Mouse (Mus musculus) regulatory T cell (primary cell): ENCODE measurements around the gene 2200002J24Rik.

Source experiments
- in situ Hi-C: fragments of 300-600 bp; cut with MboI, MseI; formaldehyde crosslinking; loops from one replicate; pipeline ENCODE4 v1.15.1; 2025; ENCODE audit warnings: high pct_unique_total_duplicates

2200002J24Rik gene

DNA sequence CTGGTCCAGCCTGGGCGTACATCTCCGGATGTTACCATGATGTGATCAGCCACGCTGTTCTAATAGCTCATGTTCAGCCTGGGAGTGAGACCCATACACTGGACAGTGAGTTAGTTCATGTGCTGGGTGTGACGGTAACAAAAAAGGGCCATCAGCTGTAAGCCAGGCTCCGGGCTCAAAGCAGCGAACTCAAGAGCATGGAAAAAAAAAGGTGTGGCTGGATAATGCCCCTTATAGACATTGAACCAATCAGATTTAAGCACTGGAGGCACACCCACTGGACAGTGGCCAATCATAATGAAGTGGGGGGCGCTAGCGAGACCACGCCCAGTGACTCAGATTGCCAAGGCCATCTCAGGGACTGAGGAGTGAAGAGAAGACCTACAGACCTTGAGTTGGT lies at the start of gene 2200002J24Rik:
Gene 2200002J24Rik, plus strand, starts transcription at position 338 of the 400 bp plus-strand sequence.
- in situ Hi-C loops = loop anchor here (25.0 kb wide), 1 partner anchor 1086 kb away; no protein-coding TSS in a partner anchor

DNA sequence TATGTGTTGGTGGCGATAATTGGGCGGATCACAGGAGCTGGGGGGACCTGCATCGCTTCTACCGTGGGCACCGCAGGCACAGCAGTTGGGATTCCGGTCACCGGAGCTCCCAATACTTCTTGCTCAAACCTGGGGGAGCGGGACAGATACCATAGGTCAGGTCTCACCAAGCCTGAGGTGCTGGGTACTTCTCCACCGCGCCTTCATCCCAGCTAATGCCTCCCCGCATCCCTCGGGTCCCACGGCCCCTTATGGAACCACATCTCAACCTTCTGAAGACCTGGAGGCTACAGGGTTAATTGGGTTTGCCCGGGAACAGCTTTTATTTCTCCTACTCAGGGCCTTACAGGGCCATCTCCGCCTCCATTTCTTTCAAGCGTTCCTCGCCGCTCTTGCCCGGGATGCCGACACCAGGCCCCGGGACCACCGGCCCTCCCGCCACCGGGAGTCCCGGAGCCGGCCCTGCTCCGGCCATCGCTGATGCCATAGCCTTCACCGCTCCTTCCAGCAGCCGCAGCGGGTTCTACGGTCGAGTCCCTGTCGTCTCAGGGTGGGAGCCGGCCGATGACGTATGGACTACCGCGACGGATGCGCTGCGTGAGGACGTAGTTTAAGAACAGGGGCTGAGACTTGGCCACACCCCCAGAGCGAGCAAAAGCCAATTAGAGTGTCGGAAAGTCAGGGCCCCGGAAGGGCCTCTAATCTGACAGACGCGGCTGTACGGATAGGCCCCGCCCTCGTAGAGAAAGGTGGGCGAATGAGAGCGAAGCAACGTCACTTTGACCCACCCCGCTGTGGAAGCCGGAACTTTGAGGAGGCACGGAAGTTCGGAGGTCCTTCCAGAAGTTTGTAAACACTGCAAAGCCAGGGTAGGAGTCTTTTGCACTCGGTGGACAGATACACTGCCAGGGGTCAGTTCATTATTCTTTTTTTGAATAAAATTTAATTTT lies 48.9 kb upstream of the 2200002J24Rik start, which contains the start of gene Rbm42:
Gene Rbm42, minus strand, starts transcription at position 727 of the 950 bp plus-strand sequence.
- in situ Hi-C loops = no loop called here

DNA sequence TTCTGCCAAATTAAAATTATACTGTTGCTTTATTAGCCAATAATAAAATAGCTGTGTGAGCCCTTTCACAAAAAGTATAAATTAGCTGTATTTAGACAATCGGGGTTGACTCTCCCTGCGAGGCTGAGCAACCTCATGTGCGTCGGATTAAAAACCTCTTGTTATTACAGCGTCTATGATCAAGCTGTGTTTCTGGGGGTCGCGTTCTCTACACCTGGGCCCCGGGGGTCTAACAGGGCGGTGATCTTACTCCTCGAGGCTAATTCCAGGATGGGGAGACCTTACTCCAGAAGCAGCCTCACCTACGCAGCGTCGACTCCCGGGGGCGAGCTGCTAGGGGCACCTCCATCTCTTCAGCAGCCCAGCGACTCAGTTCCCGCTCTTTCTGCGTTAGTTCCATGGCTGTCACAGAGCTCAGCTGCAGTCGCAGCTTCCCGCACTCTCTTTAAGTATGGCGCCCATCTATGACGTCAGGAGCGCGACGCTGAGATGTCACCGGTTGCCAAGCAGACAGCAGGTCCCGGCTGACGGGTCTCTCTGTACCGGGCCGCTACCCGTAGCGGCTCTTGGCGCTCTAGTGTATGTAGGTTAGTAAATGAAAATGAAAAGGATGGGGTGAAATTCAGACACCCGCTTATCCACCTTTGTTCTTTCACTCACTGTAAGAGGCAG lies 34.1 kb upstream of the 2200002J24Rik start, which contains the start of gene Haus5:
Gene Haus5, minus strand, starts transcription at position 466 of the 672 bp plus-strand sequence.
- in situ Hi-C loops = no loop called here

GRCm38 (mm10) chr7:30665321-30665720 lies 33.4 kb upstream of the 2200002J24Rik start:
- in situ Hi-C loops = no loop called here

GRCm38 (mm10) chr7:30669229-30669628 lies 29.5 kb upstream of the 2200002J24Rik start:
- in situ Hi-C loops = no loop called here

- in situ Hi-C loops = no loop called here
Measured at GRCm38 (mm10) chr7:30671480-30671879, 27.2 kb upstream of the 2200002J24Rik start, which contains the start of gene Pmis2. Gene Pmis2 (minus strand): TSS chr7:30671605.

- in situ Hi-C loops = loop anchor here (25.0 kb wide), 1 partner anchor 1066 kb away; no protein-coding TSS in a partner anchor
Measured at GRCm38 (mm10) chr7:30678263-30678975, 20.3 kb upstream of the 2200002J24Rik start.

DNA sequence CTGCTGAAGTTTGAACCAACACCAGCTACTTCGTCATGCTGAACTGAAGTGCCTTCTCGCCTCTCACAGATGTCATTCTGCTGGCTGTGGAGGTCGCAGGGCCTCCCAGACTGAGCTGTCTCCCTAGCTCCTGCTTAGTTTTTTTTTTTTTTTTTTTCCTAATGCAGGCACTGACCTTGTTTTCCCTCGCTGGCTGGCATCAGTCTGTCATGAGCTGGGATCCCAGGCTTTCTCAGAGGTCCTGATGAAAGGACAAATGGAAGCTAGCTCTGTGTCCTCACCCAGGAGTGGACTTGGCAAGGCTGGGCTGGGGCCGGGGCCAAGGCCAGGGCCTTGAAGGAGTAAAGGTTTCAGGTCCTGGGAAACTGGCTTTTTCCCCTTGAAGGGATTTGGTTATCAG lies 16.8 kb upstream of the 2200002J24Rik start:
- in situ Hi-C loops = loop anchor here (25.0 kb wide), 1 partner anchor 1070 kb away; no protein-coding TSS in a partner anchor

- in situ Hi-C loops = loop anchor here (25.0 kb wide), 1 partner anchor 1071 kb away; no protein-coding TSS in a partner anchor
Measured at GRCm38 (mm10) chr7:30683425-30683824, 15.3 kb upstream of the 2200002J24Rik start.

GRCm38 (mm10) chr7:30688325-30688724 lies 10.4 kb upstream of the 2200002J24Rik start:
- in situ Hi-C loops = loop anchor here (25.0 kb wide), 1 partner anchor 1076 kb away; no protein-coding TSS in a partner anchor

GRCm38 (mm10) chr7:30698101-30698500 lies 625 bp upstream of the 2200002J24Rik start:
- in situ Hi-C loops = loop anchor here (25.0 kb wide), 1 partner anchor 1086 kb away; no protein-coding TSS in a partner anchor

- in situ Hi-C loops = no loop called here
Measured at GRCm38 (mm10) chr7:30706214-30706882, 7.6 kb downstream of the 2200002J24Rik start.

- in situ Hi-C loops = no loop called here
Measured at GRCm38 (mm10) chr7:30707441-30707840, 8.7 kb downstream of the 2200002J24Rik start.

DNA sequence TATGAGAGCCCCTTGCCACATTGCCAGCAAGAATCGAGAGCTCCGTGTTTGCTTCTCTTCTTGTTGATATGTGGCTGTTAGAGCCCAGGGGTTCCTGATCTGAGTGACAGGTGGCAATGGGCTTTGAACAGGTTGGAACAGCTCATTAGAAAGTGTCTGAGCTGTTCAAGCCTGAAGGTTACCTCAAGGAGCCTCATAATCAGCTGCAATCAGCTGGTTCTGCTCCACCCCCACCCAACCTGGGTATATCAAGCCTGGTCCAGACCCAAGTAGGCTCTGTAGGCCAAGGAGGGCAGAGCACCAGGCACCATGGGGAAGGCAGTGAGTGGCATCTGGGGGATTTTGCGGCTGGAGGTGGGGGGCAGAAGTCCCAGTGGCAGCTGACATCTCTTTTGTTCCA lies 13.2 kb downstream of the 2200002J24Rik start, which contains the start of gene Atp4a:
Gene Atp4a, plus strand, starts transcription at position 268 of the 400 bp plus-strand sequence.
- in situ Hi-C loops = no loop called here

GRCm38 (mm10) chr7:30717006-30717715 lies 18.4 kb downstream of the 2200002J24Rik start:
- in situ Hi-C loops = no loop called here

- in situ Hi-C loops = no loop called here
Measured at GRCm38 (mm10) chr7:30717716-30718046, 19.0 kb downstream of the 2200002J24Rik start.

DNA sequence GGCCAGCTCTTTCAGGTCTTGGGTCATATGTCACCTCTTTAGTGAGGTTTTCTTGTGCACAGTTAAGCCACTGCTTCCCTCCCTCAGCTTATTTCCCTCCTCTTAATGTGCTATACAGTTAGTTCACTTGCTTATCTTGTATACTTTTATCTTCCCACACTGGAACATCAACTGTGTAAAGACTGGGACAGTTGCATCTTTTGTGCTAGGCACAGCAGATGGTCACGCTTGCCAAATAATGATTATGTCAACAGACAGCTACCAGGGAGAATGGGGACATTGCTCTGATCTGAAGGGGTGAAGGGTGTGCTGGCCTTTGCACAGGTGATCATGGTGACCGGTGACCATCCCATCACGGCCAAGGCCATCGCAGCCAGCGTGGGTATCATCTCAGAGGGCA lies 20.9 kb downstream of the 2200002J24Rik start:
- in situ Hi-C loops = no loop called here

DNA sequence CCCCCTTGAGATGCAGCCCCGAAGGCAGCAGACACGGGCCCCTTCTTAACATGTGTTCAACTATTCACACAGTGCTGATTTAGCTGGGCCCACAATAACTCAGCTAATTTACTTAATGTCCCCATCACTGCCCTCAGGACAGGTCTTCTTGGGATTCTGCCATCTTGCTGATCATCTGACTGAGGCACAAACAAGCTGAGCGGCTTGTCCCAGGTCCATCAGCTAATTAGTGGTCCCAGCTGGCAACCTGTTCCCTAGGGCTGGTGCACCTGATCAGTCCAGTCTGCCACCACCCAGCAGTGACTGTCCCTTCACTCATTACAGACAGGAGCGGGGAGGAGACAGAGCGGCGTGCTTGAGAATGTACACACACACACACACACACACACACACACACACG lies 22.6 kb downstream of the 2200002J24Rik start:
- in situ Hi-C loops = no loop called here

GRCm38 (mm10) chr7:30723274-30723953 lies 24.7 kb downstream of the 2200002J24Rik start:
- in situ Hi-C loops = no loop called here
